Mouse (Mus musculus): ENCODE data around the gene Thap3. TPM values are rescaled to one million over a fixed set of nuclear protein-coding genes. Genes with fewer than 3 reads are reported as not detected.

Thap3 gene
- total and polyA plus RNA-seq, 3 experiments = 11.0 to 27.6 (median 12.8) TPM

DNA sequence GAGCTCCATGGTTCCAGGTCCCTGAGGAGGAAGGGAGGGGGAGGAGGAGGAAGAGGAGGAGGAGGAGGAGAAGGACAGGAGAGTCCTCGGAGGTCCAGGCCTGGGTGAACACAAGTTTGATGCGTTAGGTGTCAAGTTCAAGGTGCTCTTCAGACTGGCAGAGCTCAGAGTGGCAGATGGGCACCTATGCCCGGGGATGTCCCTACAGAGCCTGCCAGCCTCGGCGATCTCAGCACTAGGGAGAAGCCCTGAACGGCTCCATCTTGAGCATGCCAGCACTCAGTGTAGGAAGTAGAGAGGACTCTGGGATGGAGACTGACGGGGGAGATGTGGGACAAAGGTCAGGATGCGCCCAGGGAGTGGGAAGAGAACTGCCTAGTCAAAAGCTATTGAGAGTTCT lies 2.1 kb downstream of the Thap3 start:
- Histone ChIP-seq H3K4me2 (ENCODE audit: insufficient read depth, low read depth, poor library complexity, severe bottlenecking) (no peak overlapping the region), H3K4me1 (ENCODE audit: control insufficient read depth in 1 of 2, insufficient read depth in 2 of 2) (peaks cover 7 to 26% of the 10 kb centered on the region in 2 experiments; a peak in 3 of 4 replicates), H3K79me2 (replicated peaks; ENCODE audit: control insufficient read depth, extremely low read depth, insufficient read depth, poor library complexity, severe bottlenecking) (peaks cover 10% of the 10 kb centered on the region), H3K36me3 (replicated peaks in 1 of 2; ENCODE audit: control insufficient read depth in 1 of 2, insufficient read depth in 1 of 2, low read length in 1 of 2) (peaks cover 46 to 65% of the 10 kb centered on the region in 2 experiments), H3K27me3 (replicated peaks) (no peaks in the 10 kb centered on the region), H3K9ac (ENCODE audit: insufficient read depth, low read depth) (no peak overlapping the region), H3K27ac (ENCODE audit: insufficient read depth, low read depth) (no peak overlapping the region), H3K4me3 (replicated peaks in 1 of 3; ENCODE audit: low read depth in 2 of 3, low read length in 2 of 3, poor library complexity in 1 of 3) (no peak overlapping the region), H3K9me3 (replicated peaks; ENCODE audit: low read length) (no peaks in the 10 kb centered on the region)
- DNase-seq (ENCODE audit: extremely low read depth) = no peak
- TF ChIP-seq TCF12 (IDR thresholded peaks at IDR 0.05; ENCODE audit: low read depth, low read length) (no peak), CHD2 (IDR thresholded peaks at IDR 0.05; ENCODE audit: low read length) (no peak), CTCF (conservative IDR thresholded peaks at IDR 0.05 in 1 of 2, IDR thresholded peaks at IDR 0.05 in 1 of 2; ENCODE audit: low read depth in 2 of 2, low read length in 2 of 2) (no peak), ZC3H11A (IDR thresholded peaks at IDR 0.05; ENCODE audit: low read depth, low read length) (no peak), ZMIZ1 (IDR thresholded peaks at IDR 0.05; ENCODE audit: low read depth, low read length) (no peak), KAT2A (IDR thresholded peaks at IDR 0.05; ENCODE audit: insufficient replicate concordance, low read length) (no peak), USF2 (conservative IDR thresholded peaks at IDR 0.05; ENCODE audit: low read depth, low read length) (no peak), MAX (IDR thresholded peaks at IDR 0.05; ENCODE audit: low read length) (no peak), POLR2AphosphoS2 (IDR thresholded peaks at IDR 0.05; ENCODE audit: low read depth, low read length) (no peak), MXI1 (IDR thresholded peaks at IDR 0.05; ENCODE audit: low read depth, low read length) (no peak), NELFE (IDR thresholded peaks at IDR 0.05; ENCODE audit: low read depth, low read length) (no peak), SMC3 (IDR thresholded peaks at IDR 0.05; ENCODE audit: low read depth, low read length) (no peak), EP300 (IDR thresholded peaks at IDR 0.05; ENCODE audit: low read length) (no peak), JUND (conservative IDR thresholded peaks at IDR 0.05; ENCODE audit: low read depth, low read length) (no peak), E2F4 (IDR thresholded peaks at IDR 0.05; ENCODE audit: insufficient replicate concordance, low read depth, low read length) (no peak), POLR2A (IDR thresholded peaks at IDR 0.05; ENCODE audit: low read depth, low read length) (no peak), USF1 (IDR thresholded peaks at IDR 0.05; ENCODE audit: low read depth, low read length) (no peak), ZNF384 (IDR thresholded peaks at IDR 0.05; ENCODE audit: low read depth, low read length) (no peak)
- in situ Hi-C loops (cut with MboI; ENCODE audit: low pct_ligation_motif_present, low pct_unique_long_range_greater_than_20kb, low sequenced_read_pairs) (no loop called here), dilution Hi-C loops (cut with MboI; ENCODE audit: extremely low pct_ligation_motif_present, extremely low pct_unique_long_range_greater_than_20kb, low sequenced_read_pairs) (no loop called here)

DNA sequence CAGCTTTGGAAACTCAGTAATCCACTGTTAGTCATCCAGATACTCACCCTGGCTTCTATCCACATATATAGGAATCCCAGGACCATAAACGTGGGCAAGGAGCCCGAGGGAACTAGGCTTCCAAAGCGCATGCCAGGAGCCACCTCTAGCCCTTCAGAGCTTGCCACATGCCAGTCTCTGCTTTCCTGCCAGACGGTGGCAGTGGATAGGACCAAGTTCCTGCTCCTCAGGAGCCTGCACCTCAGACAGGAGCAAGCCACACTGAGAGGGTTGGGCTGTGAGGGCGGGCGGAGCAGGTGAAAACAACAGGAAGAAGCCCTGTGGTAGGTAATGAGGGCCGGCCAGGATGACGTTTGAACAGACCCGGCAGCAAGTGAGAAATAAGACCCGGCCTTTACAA lies 2.9 kb downstream of the Thap3 start:
- no peak overlapping the region for H3K9ac ChIP-seq (ENCODE audit: insufficient read depth, low read depth)
- TF ChIP-seq CTCF (conservative IDR thresholded peaks at IDR 0.05 in 1 of 2, IDR thresholded peaks at IDR 0.05 in 1 of 2; ENCODE audit: low read depth in 2 of 2, low read length in 2 of 2) = no peak
- TF ChIP-seq TCF12 (IDR thresholded peaks at IDR 0.05; ENCODE audit: low read depth, low read length) = no peak
- no peak for TF ChIP-seq ELF1 (IDR thresholded peaks at IDR 0.05; ENCODE audit: low read depth, low read length)
- no peak for TF ChIP-seq CHD2 (IDR thresholded peaks at IDR 0.05; ENCODE audit: low read length)
- TF ChIP-seq ETS1 (conservative IDR thresholded peaks at IDR 0.05; ENCODE audit: low read depth, low read length) = no peak
- no peak for TF ChIP-seq UBTF (IDR thresholded peaks at IDR 0.05; ENCODE audit: low read depth, low read length)
- no peak for TF ChIP-seq ZMIZ1 (IDR thresholded peaks at IDR 0.05; ENCODE audit: low read depth, low read length)
- no peak for TF ChIP-seq RAD21 (IDR thresholded peaks at IDR 0.05; ENCODE audit: low read depth, low read length)
- no peak for TF ChIP-seq GABPA (IDR thresholded peaks at IDR 0.05; ENCODE audit: insufficient replicate concordance, low read depth, low read length)
- no peak for TF ChIP-seq MAFK (IDR thresholded peaks at IDR 0.05; ENCODE audit: insufficient replicate concordance, low read length)
- TF ChIP-seq CHD1 (IDR thresholded peaks at IDR 0.05; ENCODE audit: low read depth, low read length) = no peak
- no peak for TF ChIP-seq USF1 (IDR thresholded peaks at IDR 0.05; ENCODE audit: low read depth, low read length)
- no peak for TF ChIP-seq E2F4 (IDR thresholded peaks at IDR 0.05; ENCODE audit: insufficient replicate concordance, low read depth, low read length)
- TF ChIP-seq SIN3A (IDR thresholded peaks at IDR 0.05; ENCODE audit: low read length) = no peak
- no peak for TF ChIP-seq ZKSCAN1 (IDR thresholded peaks at IDR 0.05; ENCODE audit: borderline replicate concordance, low read depth, low read length)
- dilution Hi-C loops (cut with MboI; ENCODE audit: extremely low pct_ligation_motif_present, extremely low pct_unique_long_range_greater_than_20kb, low sequenced_read_pairs) (no loop called here), in situ Hi-C loops (cut with MboI; ENCODE audit: low pct_ligation_motif_present, low pct_unique_long_range_greater_than_20kb, low sequenced_read_pairs) (no loop called here)
- no peaks in the 10 kb centered on the region for H3K27me3 ChIP-seq (replicated peaks)
- no peaks in the 10 kb centered on the region for H3K9me3 ChIP-seq (replicated peaks; ENCODE audit: low read length)
- DNase-seq (ENCODE audit: extremely low read depth) = no peak
- H3K27ac ChIP-seq (ENCODE audit: insufficient read depth, low read depth) = no peak overlapping the region
- H3K4me1 ChIP-seq (ENCODE audit: control insufficient read depth in 1 of 2, insufficient read depth in 2 of 2) = peaks cover 7 to 26% of the 10 kb centered on the region in 2 experiments; a peak in 3 of 4 replicates
- peaks cover 45 to 65% of the 10 kb centered on the region in 2 experiments for H3K36me3 ChIP-seq (replicated peaks in 1 of 2; ENCODE audit: control insufficient read depth in 1 of 2, insufficient read depth in 1 of 2, low read length in 1 of 2)
- H3K4me2 ChIP-seq (ENCODE audit: insufficient read depth, low read depth, poor library complexity, severe bottlenecking) = no peak overlapping the region
- no peak overlapping the region for H3K4me3 ChIP-seq (replicated peaks in 1 of 3; ENCODE audit: low read depth in 2 of 3, low read length in 2 of 3, poor library complexity in 1 of 3)
- peaks cover 10% of the 10 kb centered on the region for H3K79me2 ChIP-seq (replicated peaks; ENCODE audit: control insufficient read depth, extremely low read depth, insufficient read depth, poor library complexity, severe bottlenecking)

Data from CH12.LX (cell line).